Mouse (Mus musculus): ENCODE measurements around the gene Mmp9. TPM values are rescaled to one million over a fixed set of nuclear protein-coding genes. Genes with fewer than 3 reads are reported as not detected.

Mmp9 gene
- polyA plus RNA-seq, 1 experiment from 2014 or later: 4.5 TPM

- Histone ChIP-seq H3K4me3 (ENCODE audit: low read depth, low read length) (no peak overlapping the region), H3K27me3 (replicated peaks; ENCODE audit: insufficient read depth, low read length) (peaks cover 59% of the 10 kb centered on the region), H3K9me3 (ENCODE audit: low read length) (no peaks in the 10 kb centered on the region), H3K27ac (ENCODE audit: low read length) (no peak overlapping the region), H3K9ac (replicated peaks; ENCODE audit: low read depth) (no peak overlapping the region), H3K36me3 (ENCODE audit: insufficient read depth, low read length) (no peaks in the 10 kb centered on the region), H3K4me1 (ENCODE audit: insufficient read depth, low read depth, low read length) (no peaks in the 10 kb centered on the region), H3K4me2 (replicated peaks; ENCODE audit: low read depth, low read length) (no peak overlapping the region)
- ATAC-seq (no peak), DNase-seq (ENCODE audit: low spot score) (no peak)
- TF ChIP-seq EP300 (IDR thresholded peaks at IDR 0.05): no peak
- no peak for TF ChIP-seq CTCF (IDR thresholded peaks at IDR 0.05)
- WGBS: 1% methylated on average over 42 of the region's 42 CpGs
Measured at GRCm38 (mm10) chr2:164970631-164971196, 30.1 kb downstream of the Mmp9 start.

GRCm38 (mm10) chr2:164972646-164973045 is 32.1 kb downstream of the Mmp9 start:
- H3K36me3 ChIP-seq (ENCODE audit: insufficient read depth, low read length): no peaks in the 10 kb centered on the region
- DNase-seq (ENCODE audit: low spot score) (no peak), ATAC-seq (no peak)
- no peak for TF ChIP-seq EP300 (IDR thresholded peaks at IDR 0.05)
- no peak for TF ChIP-seq CTCF (IDR thresholded peaks at IDR 0.05)
- H3K9ac ChIP-seq (replicated peaks; ENCODE audit: low read depth): no peak overlapping the region
- no peak overlapping the region for H3K4me2 ChIP-seq (replicated peaks; ENCODE audit: low read depth, low read length)
- H3K4me3 ChIP-seq (ENCODE audit: low read depth, low read length): no peak overlapping the region
- H3K9me3 ChIP-seq (ENCODE audit: low read length): no peaks in the 10 kb centered on the region
- H3K4me1 ChIP-seq (ENCODE audit: insufficient read depth, low read depth, low read length): no peaks in the 10 kb centered on the region
- H3K27me3 ChIP-seq (replicated peaks; ENCODE audit: insufficient read depth, low read length): peaks cover 49% of the 10 kb centered on the region
- WGBS: 41% methylated on average over 5 of the region's 5 CpGs
- no peak overlapping the region for H3K27ac ChIP-seq (ENCODE audit: low read length)

GRCm38 (mm10) chr2:164975611-164976010 is 35.0 kb downstream of the Mmp9 start:
- H3K9me3 ChIP-seq (ENCODE audit: low read length): no peaks in the 10 kb centered on the region
- peaks cover 19% of the 10 kb centered on the region; the same call in 1 of the 2 replicates for H3K27me3 ChIP-seq (replicated peaks; ENCODE audit: insufficient read depth, low read length)
- WGBS: 76% methylated on average over 6 of the region's 6 CpGs
- DNase-seq (ENCODE audit: low spot score) (no peak), ATAC-seq (no peak)
- no peaks in the 10 kb centered on the region for H3K36me3 ChIP-seq (ENCODE audit: insufficient read depth, low read length)
- no peak overlapping the region for H3K4me3 ChIP-seq (ENCODE audit: low read depth, low read length)
- no peaks in the 10 kb centered on the region for H3K4me1 ChIP-seq (ENCODE audit: insufficient read depth, low read depth, low read length)
- H3K4me2 ChIP-seq (replicated peaks; ENCODE audit: low read depth, low read length): no peak overlapping the region
- TF ChIP-seq EP300 (IDR thresholded peaks at IDR 0.05) (no peak), CTCF (IDR thresholded peaks at IDR 0.05) (no peak)
- no peak overlapping the region for H3K27ac ChIP-seq (ENCODE audit: low read length)
- H3K9ac ChIP-seq (replicated peaks; ENCODE audit: low read depth): no peak overlapping the region

GRCm38 (mm10) chr2:164979749-164980148 is 39.2 kb downstream of the Mmp9 start:
- ATAC-seq (no peak), DNase-seq (ENCODE audit: low spot score) (peak; percentile 74)
- TF ChIP-seq CTCF (IDR thresholded peaks at IDR 0.05): no peak
- TF ChIP-seq EP300 (IDR thresholded peaks at IDR 0.05): no peak
- WGBS: 17% methylated on average over 7 of the region's 7 CpGs
- Histone ChIP-seq H3K36me3 (ENCODE audit: insufficient read depth, low read length) (no peaks in the 10 kb centered on the region), H3K4me1 (ENCODE audit: insufficient read depth, low read depth, low read length) (no peaks in the 10 kb centered on the region), H3K4me3 (ENCODE audit: low read depth, low read length) (no peak overlapping the region), H3K4me2 (replicated peaks; ENCODE audit: low read depth, low read length) (no peak overlapping the region), H3K27me3 (replicated peaks; ENCODE audit: insufficient read depth, low read length) (no peaks in the 10 kb centered on the region), H3K27ac (ENCODE audit: low read length) (no peak overlapping the region), H3K9me3 (ENCODE audit: low read length) (no peaks in the 10 kb centered on the region), H3K9ac (replicated peaks; ENCODE audit: low read depth) (no peak overlapping the region)

- no peak overlapping the region for H3K27ac ChIP-seq (ENCODE audit: low read length)
- DNase-seq (ENCODE audit: low spot score) (no peak), ATAC-seq (no peak)
- no peak overlapping the region for H3K4me2 ChIP-seq (replicated peaks; ENCODE audit: low read depth, low read length)
- 67% methylated on average over 6 of the region's 6 CpGs for WGBS
- H3K36me3 ChIP-seq (ENCODE audit: insufficient read depth, low read length): no peaks in the 10 kb centered on the region
- H3K27me3 ChIP-seq (replicated peaks; ENCODE audit: insufficient read depth, low read length): no peaks in the 10 kb centered on the region
- no peak overlapping the region for H3K9ac ChIP-seq (replicated peaks; ENCODE audit: low read depth)
- H3K4me3 ChIP-seq (ENCODE audit: low read depth, low read length): no peak overlapping the region
- no peak for TF ChIP-seq EP300 (IDR thresholded peaks at IDR 0.05)
- no peak for TF ChIP-seq CTCF (IDR thresholded peaks at IDR 0.05)
- no peaks in the 10 kb centered on the region for H3K4me1 ChIP-seq (ENCODE audit: insufficient read depth, low read depth, low read length)
- H3K9me3 ChIP-seq (ENCODE audit: low read length): no peaks in the 10 kb centered on the region
Measured at GRCm38 (mm10) chr2:164985962-164986361, 45.4 kb downstream of the Mmp9 start.

- no peak for TF ChIP-seq CTCF (IDR thresholded peaks at IDR 0.05)
- no peak for TF ChIP-seq EP300 (IDR thresholded peaks at IDR 0.05)
- Histone ChIP-seq H3K9me3 (ENCODE audit: low read length) (no peaks in the 10 kb centered on the region), H3K4me1 (ENCODE audit: insufficient read depth, low read depth, low read length) (no peaks in the 10 kb centered on the region), H3K9ac (replicated peaks; ENCODE audit: low read depth) (no peak overlapping the region), H3K4me3 (ENCODE audit: low read depth, low read length) (no peak overlapping the region), H3K4me2 (replicated peaks; ENCODE audit: low read depth, low read length) (no peak overlapping the region), H3K27me3 (replicated peaks; ENCODE audit: insufficient read depth, low read length) (no peaks in the 10 kb centered on the region), H3K27ac (ENCODE audit: low read length) (no peak overlapping the region), H3K36me3 (ENCODE audit: insufficient read depth, low read length) (no peaks in the 10 kb centered on the region)
- no peak for ATAC-seq
- DNase-seq (ENCODE audit: low spot score): no peak
- whole genome bisulfite sequencing: 57% methylated on average over 14 of the region's 14 CpGs
Measured at GRCm38 (mm10) chr2:164986371-164987027, 45.9 kb downstream of the Mmp9 start.
